Mouse (Mus musculus) lung, adult 2 months (tissue): Measurements from ENCODE around the gene Serinc5.

ENCODE experiments used
- CTCF ChIP-seq: fragments of 200-500 bp; IDR thresholded peaks from 2 replicates; pipeline ENCODE4 v1.5.1; 2011; ENCODE audit warnings: mild to moderate bottlenecking, low read length, control low read depth; ENCODE audit not compliant: insufficient read depth
- POLR2A ChIP-seq: fragments of 200-500 bp; IDR thresholded peaks from 2 replicates; pipeline ENCODE4 v1.6.1; 2011; ENCODE audit warnings: low read depth, mild to moderate bottlenecking, control low read depth, low read length, borderline replicate concordance; ENCODE audit errors: extremely low read depth

- no peak for TF ChIP-seq POLR2A
- no peak for TF ChIP-seq CTCF
Observed at GRCm38 (mm10) chr13:92753676-92754075, 142.8 kb downstream of the Serinc5 start.
